Mouse (Mus musculus): Measurements from ENCODE around the gene Aatk. TPM values are rescaled to one million over a fixed set of nuclear protein-coding genes. Genes with fewer than 3 reads are reported as not detected.

Gene Aatk
- polyA plus RNA-seq, 1 experiment = 0.81 TPM

DNA sequence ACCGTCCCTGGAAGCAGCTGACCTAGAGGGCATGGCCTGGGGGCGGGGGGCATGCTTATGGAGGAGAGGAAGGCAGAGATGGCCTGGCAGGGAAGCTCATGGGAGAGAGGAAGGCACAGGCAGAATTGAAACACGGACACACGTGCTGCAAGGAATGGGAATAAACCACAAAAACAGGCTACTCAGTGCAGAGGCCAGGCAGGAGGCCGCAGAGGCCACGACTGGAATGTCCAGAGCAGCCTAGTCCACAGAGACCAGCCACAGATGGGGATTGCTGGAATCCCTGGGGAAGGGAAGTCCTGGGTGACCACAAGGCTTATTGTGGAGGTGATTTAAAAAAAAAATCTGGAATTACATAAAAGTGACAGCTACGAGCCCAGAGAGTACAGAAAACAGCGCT lies 2.1 kb upstream of the Aatk start:
- TF ChIP-seq CTCF (IDR thresholded peaks at IDR 0.05; ENCODE audit: low read depth, low read length) = no peak
- no peak for TF ChIP-seq EP300 (IDR thresholded peaks at IDR 0.05; ENCODE audit: insufficient read depth, low read depth, low read length)
- no peak for TF ChIP-seq POLR2A (IDR thresholded peaks at IDR 0.05; ENCODE audit: insufficient read depth, low read length)
- Histone ChIP-seq H3K36me3 (ENCODE audit: control insufficient read depth, insufficient read depth, low read length, poor library complexity, severe bottlenecking) (no peaks in the 10 kb centered on the region), H3K27ac (ENCODE audit: insufficient read depth, low read length) (no peak overlapping the region), H3K4me1 (ENCODE audit: control insufficient read depth, insufficient read depth, low read length) (no peaks in the 10 kb centered on the region), H3K4me3 (ENCODE audit: low read depth, low read length) (no peak overlapping the region), H3K27me3 (ENCODE audit: control insufficient read depth, insufficient read depth, low read length, poor library complexity, severe bottlenecking) (0 out of 2 replicates have a peak, but pooled peaks cover 5% of the 10 kb centered on the region), H3K9ac (ENCODE audit: low read depth, poor library complexity, severe bottlenecking) (no peak overlapping the region), H3K9me3 (replicated peaks; ENCODE audit: control insufficient read depth, insufficient read depth, low read length, poor library complexity, severe bottlenecking) (no peaks in the 10 kb centered on the region)

DNA sequence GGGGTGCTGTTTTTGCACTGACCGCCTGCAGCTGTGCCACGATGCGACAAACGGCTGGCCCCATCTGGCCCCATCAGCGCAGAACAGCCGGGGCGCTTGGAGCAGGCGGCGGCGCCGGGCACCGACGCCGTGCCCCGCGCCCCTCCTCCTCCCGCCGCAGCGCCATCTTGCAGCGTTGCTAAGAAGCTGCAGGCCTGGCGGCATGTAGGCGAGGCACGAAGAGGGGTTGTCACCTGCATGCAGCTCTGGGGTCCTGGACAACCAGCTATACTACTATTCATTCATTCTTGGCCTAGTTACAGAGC lies 1.2 kb upstream of the Aatk start:
- no peak overlapping the region for H3K27ac ChIP-seq (ENCODE audit: insufficient read depth, low read length)
- H3K27me3 ChIP-seq (ENCODE audit: control insufficient read depth, insufficient read depth, low read length, poor library complexity, severe bottlenecking) = 0 out of 2 replicates have a peak, but pooled peaks cover 5% of the 10 kb centered on the region
- H3K36me3 ChIP-seq (ENCODE audit: control insufficient read depth, insufficient read depth, low read length, poor library complexity, severe bottlenecking) = no peaks in the 10 kb centered on the region
- no peak for TF ChIP-seq EP300 (IDR thresholded peaks at IDR 0.05; ENCODE audit: insufficient read depth, low read depth, low read length)
- no peak for TF ChIP-seq POLR2A (IDR thresholded peaks at IDR 0.05; ENCODE audit: insufficient read depth, low read length)
- TF ChIP-seq CTCF (IDR thresholded peaks at IDR 0.05; ENCODE audit: low read depth, low read length) = peak; percentile 36
- no peaks in the 10 kb centered on the region for H3K9me3 ChIP-seq (replicated peaks; ENCODE audit: control insufficient read depth, insufficient read depth, low read length, poor library complexity, severe bottlenecking)
- H3K9ac ChIP-seq (ENCODE audit: low read depth, poor library complexity, severe bottlenecking) = no peak overlapping the region
- H3K4me1 ChIP-seq (ENCODE audit: control insufficient read depth, insufficient read depth, low read length) = no peaks in the 10 kb centered on the region
- H3K4me3 ChIP-seq (ENCODE audit: low read depth, low read length) = peak overlapping the region; percentile 4; the same call in 1 of the 2 replicates

DNA sequence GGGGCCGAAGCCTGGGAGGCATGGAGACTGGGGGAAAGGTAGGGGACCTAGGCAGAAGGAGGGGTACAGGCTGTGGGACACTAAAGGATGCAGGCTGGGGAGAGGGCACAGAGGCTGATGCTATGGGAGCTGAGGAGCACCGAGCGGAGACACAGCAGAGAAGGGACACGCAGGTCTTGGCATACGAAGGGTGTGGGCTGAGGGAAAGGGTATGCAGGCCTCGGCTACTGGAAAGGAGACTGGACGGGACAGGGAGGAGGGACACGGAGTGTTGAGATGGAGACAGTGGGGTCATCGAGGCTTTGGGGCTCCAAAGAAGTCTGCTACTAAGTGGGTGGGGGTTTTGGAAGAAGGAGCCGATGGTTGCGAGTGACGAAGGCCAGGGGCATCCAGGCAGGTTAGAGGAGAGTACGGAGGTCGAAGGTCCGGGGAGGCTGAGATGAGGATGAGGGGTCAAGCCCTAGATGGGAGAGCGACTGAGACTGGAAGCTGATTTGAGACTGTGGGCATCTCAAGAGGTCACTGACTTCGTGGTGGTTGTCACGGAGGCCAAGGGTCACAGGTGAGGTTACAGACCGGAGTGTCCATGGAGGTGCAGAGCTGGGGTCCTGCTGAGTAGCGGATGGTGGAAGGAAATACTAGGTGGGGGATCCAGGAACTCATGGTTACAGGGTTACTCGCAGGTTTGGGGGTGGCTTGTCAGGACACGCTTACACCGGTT lies 724 bp upstream of the Aatk start:
- H3K4me1 ChIP-seq (ENCODE audit: control insufficient read depth, insufficient read depth, low read length) = no peaks in the 10 kb centered on the region
- H3K27me3 ChIP-seq (ENCODE audit: control insufficient read depth, insufficient read depth, low read length, poor library complexity, severe bottlenecking) = 0 out of 2 replicates have a peak, but pooled peaks cover 5% of the 10 kb centered on the region
- H3K9ac ChIP-seq (ENCODE audit: low read depth, poor library complexity, severe bottlenecking) = no peak overlapping the region; the same call in 1 of the 2 replicates
- H3K4me3 ChIP-seq (ENCODE audit: low read depth, low read length) = peak overlapping the region; percentile 8; the same call in 1 of the 2 replicates
- H3K36me3 ChIP-seq (ENCODE audit: control insufficient read depth, insufficient read depth, low read length, poor library complexity, severe bottlenecking) = no peaks in the 10 kb centered on the region
- no peaks in the 10 kb centered on the region for H3K9me3 ChIP-seq (replicated peaks; ENCODE audit: control insufficient read depth, insufficient read depth, low read length, poor library complexity, severe bottlenecking)
- no peak for TF ChIP-seq EP300 (IDR thresholded peaks at IDR 0.05; ENCODE audit: insufficient read depth, low read depth, low read length)
- no peak for TF ChIP-seq CTCF (IDR thresholded peaks at IDR 0.05; ENCODE audit: low read depth, low read length)
- TF ChIP-seq POLR2A (IDR thresholded peaks at IDR 0.05; ENCODE audit: insufficient read depth, low read length) = no peak
- no peak overlapping the region for H3K27ac ChIP-seq (ENCODE audit: insufficient read depth, low read length)

DNA sequence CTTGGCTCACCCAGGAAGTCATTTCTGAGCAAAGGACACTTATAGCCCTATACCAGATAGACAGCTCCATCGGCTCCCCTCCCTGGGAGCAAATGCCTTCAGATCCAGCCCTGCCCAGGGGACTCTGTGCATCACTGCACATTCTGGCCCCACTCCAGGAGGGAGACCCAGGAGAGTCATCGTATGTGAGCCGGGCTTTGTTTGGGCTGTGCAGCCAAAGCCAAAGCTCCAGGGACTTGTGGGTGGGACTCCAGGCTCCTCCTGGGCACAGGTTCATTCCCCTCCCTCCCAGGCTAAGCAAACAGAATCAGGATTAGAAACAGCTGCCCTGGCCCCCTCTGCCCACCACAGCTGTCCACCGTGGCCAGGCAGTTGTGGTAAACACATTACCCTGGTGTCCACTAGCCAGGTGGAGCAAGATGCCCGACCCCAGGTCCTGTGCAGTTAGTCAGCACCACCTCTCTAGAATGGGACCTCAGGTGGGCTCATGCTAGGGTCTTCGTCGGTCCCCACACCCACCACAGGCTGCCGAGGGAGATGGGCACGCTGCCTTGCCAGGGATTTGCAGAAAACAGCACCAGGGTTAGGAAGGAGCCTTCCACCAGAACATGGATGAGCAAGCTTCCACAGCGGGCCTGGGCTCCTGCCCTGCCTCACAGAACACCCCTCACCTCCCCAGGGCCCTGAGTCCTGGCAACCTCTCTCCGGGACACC lies 971 bp downstream of the Aatk start:
- Histone ChIP-seq H3K9ac (ENCODE audit: low read depth, poor library complexity, severe bottlenecking) (peak overlapping the region; percentile 66), H3K9me3 (replicated peaks; ENCODE audit: control insufficient read depth, insufficient read depth, low read length, poor library complexity, severe bottlenecking) (no peaks in the 10 kb centered on the region), H3K4me3 (ENCODE audit: low read depth, low read length) (peak overlapping the region; percentile 58; the same call in 1 of the 2 replicates), H3K4me1 (ENCODE audit: control insufficient read depth, insufficient read depth, low read length) (no peaks in the 10 kb centered on the region), H3K36me3 (ENCODE audit: control insufficient read depth, insufficient read depth, low read length, poor library complexity, severe bottlenecking) (no peaks in the 10 kb centered on the region), H3K27me3 (ENCODE audit: control insufficient read depth, insufficient read depth, low read length, poor library complexity, severe bottlenecking) (0 out of 2 replicates have a peak, but pooled peaks cover 5% of the 10 kb centered on the region), H3K27ac (ENCODE audit: insufficient read depth, low read length) (no peak overlapping the region)
- TF ChIP-seq POLR2A (IDR thresholded peaks at IDR 0.05; ENCODE audit: insufficient read depth, low read length) = no peak

DNA sequence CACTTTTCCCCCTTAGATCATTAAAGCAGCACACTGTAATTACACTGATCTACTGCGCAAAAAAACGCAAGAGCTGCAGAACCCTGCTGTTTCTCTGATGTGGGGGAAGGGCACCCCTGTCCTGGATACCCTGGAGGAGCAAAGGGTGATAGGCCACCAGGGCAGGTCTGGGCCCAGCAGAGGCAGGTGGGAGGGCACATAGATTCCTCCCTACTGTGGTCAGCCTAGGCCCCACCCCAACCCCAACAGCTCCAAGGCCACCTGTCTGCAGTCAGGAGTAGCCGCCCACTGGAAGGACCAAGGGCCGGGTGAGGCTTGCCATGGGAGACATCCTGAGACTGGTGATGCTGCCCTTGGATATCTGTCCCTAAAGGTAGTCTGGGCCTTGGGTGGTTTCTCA lies 1.6 kb downstream of the Aatk start:
- no peaks in the 10 kb centered on the region for H3K9me3 ChIP-seq (replicated peaks; ENCODE audit: control insufficient read depth, insufficient read depth, low read length, poor library complexity, severe bottlenecking)
- 0 out of 2 replicates have a peak, but pooled peaks cover 5% of the 10 kb centered on the region for H3K27me3 ChIP-seq (ENCODE audit: control insufficient read depth, insufficient read depth, low read length, poor library complexity, severe bottlenecking)
- H3K36me3 ChIP-seq (ENCODE audit: control insufficient read depth, insufficient read depth, low read length, poor library complexity, severe bottlenecking) = no peaks in the 10 kb centered on the region
- no peak overlapping the region for H3K9ac ChIP-seq (ENCODE audit: low read depth, poor library complexity, severe bottlenecking)
- H3K27ac ChIP-seq (ENCODE audit: insufficient read depth, low read length) = no peak overlapping the region
- TF ChIP-seq POLR2A (IDR thresholded peaks at IDR 0.05; ENCODE audit: insufficient read depth, low read length) (no peak), CTCF (IDR thresholded peaks at IDR 0.05; ENCODE audit: low read depth, low read length) (no peak)
- no peak overlapping the region for H3K4me3 ChIP-seq (ENCODE audit: low read depth, low read length)
- H3K4me1 ChIP-seq (ENCODE audit: control insufficient read depth, insufficient read depth, low read length) = no peaks in the 10 kb centered on the region
